Mouse (Mus musculus) ES-E14 (cell line): ENCODE data around the gene Lin7a. TPM values are rescaled to one million over a fixed set of nuclear protein-coding genes. Genes with fewer than 3 reads are reported as not detected.
A peak's percentile ranks its signal among the peaks of the same experiment; 100 is the strongest.

Source experiments
- DNase-seq: peaks from one replicate; pipeline ENCODE4 v3.0.0-alpha.2; 2013; ENCODE audit warnings: low read depth, low spot score
- H3K27ac ChIP-seq: 2 replicates; pipeline ENCODE4 v1.5.1; 2012; ENCODE audit warnings: low read depth, mild to moderate bottlenecking, low read length, moderate library complexity, mixed read lengths; ENCODE audit not compliant: poor library complexity, insufficient read depth, severe bottlenecking
- H3K36me3 ChIP-seq: 2 replicates; pipeline ENCODE4 v1.6.1; 2012; ENCODE audit warnings: mild to moderate bottlenecking, low read length, moderate library complexity, mixed read lengths; ENCODE audit not compliant: control insufficient read depth, poor library complexity, insufficient read depth, severe bottlenecking
- H3K4me1 ChIP-seq, 2 experiments: fragments of 150-350 bp in 1 of 2; sonication (generic) in 1 of 2; 2 replicates each; pipeline ENCODE4 v1.6.1; 2012; ENCODE audit warnings: low read length in 2 of 2, mild to moderate bottlenecking in 1 of 2, mixed read lengths in 1 of 2; ENCODE audit not compliant: control insufficient read depth in 2 of 2, insufficient read depth in 2 of 2, poor library complexity in 1 of 2
- H3K4me3 ChIP-seq, 2 experiments: fragments of 150-350 bp in 1 of 2; sonication (generic) in 1 of 2; 2 replicates each; pipeline ENCODE4 v1.5.1; 2012; ENCODE audit warnings: low read length in 2 of 2, low read depth in 1 of 2, mild to moderate bottlenecking in 1 of 2, mixed read lengths in 1 of 2; ENCODE audit not compliant: insufficient read depth in 1 of 2, poor library complexity in 1 of 2, severe bottlenecking in 1 of 2
- H3K9ac ChIP-seq: 2 replicates; pipeline ENCODE4 v1.6.1; 2012; ENCODE audit warnings: low read depth, mild to moderate bottlenecking, low read length, mixed read lengths; ENCODE audit not compliant: poor library complexity, insufficient read depth, severe bottlenecking
- H3K9me3 ChIP-seq: fragments of 150-350 bp; sonication (generic); 2 replicates; pipeline ENCODE4 v1.6.1; 2012; ENCODE audit warnings: low read depth, mild to moderate bottlenecking, low read length; ENCODE audit not compliant: control insufficient read depth, insufficient read depth
- CHD2 ChIP-seq: IDR thresholded peaks from 2 replicates; pipeline ENCODE4 v1.6.1; 2014; ENCODE audit warnings: mild to moderate bottlenecking, low read depth, low read length, inconsistent platforms
- HCFC1 ChIP-seq: IDR thresholded peaks from 2 replicates; pipeline ENCODE4 v1.6.1; 2012; ENCODE audit warnings: low read length, inconsistent platforms, borderline replicate concordance; ENCODE audit not compliant: insufficient read depth
- MAFK ChIP-seq: IDR thresholded peaks from 2 replicates; pipeline ENCODE4 v1.6.1; 2014; ENCODE audit warnings: mild to moderate bottlenecking, low read depth, low read length, inconsistent platforms; ENCODE audit not compliant: insufficient read depth
- ZC3H11A ChIP-seq: IDR thresholded peaks from 2 replicates; pipeline ENCODE4 v1.6.1; 2012; ENCODE audit warnings: low read depth, mild to moderate bottlenecking, inconsistent platforms, low read length, borderline replicate concordance
- ZNF384 ChIP-seq: IDR thresholded peaks from 2 replicates; pipeline ENCODE4 v1.6.1; 2012; ENCODE audit warnings: low read depth, low read length, inconsistent platforms
- in situ Hi-C, 2 experiments: fragments of 600-800 bp; cut with MboI; formaldehyde crosslinking; loops; one replicate each; pipeline ENCODE4 v1.15.1; 2025; ENCODE audit warnings: low sequenced_read_pairs in 2 of 2, inconsistent platforms in 1 of 2; ENCODE audit not compliant: unreplicated experiment in 2 of 2
- total RNA-seq: library from RNA; depleted of rRNA; stranded (reverse); fragments of 300-350 nt; gene quantifications from 2 replicates; pipeline ENCODE4 v1.2.3, GENCODE M21; 2012

Gene Lin7a
- total RNA-seq, 1 experiment: 0.09 TPM

DNA sequence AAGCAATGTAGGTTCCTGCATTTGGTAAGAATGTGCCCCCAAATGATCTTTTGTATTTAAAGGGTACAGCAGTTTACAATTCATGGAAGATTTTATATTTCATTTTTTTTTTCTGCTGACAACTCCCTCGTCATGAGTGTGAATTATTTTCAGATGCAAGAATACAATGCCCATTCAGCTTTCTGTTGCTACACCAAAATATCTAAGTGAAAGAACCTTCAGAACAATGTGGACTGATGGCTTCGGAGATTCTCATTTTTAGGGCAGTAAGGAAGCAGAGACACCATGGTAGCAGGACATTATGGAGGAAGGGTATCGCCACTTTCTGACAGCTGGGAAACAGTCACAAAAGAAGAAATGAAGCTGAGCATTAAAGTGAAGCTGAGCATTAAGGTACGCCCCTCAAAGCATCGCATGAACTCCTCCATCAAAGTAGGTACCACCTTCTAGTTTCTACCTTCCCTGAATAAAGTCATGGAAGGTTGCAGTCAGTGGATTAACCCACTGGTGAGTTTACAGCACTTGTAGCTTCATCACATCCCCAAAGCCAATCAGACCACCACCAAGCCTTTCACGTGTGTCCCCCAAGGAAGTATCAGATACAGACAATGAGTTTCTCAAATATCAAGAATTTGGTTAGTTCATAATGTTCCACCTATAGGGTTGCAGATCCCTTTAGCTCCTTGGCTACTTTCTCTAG lies 16.0 kb upstream of the Lin7a start:
- H3K36me3 ChIP-seq: no peaks in the 10 kb centered on the region
- DNase-seq: no peak
- H3K27ac ChIP-seq: no peak overlapping the region
- no peaks in the 10 kb centered on the region for H3K4me1 ChIP-seq
- TF ChIP-seq HCFC1 (no peak), ZNF384 (no peak), ZC3H11A (no peak), MAFK (no peak), CHD2 (no peak)
- in situ Hi-C loops: no loop called here
- no peaks in the 10 kb centered on the region for H3K9me3 ChIP-seq
- no peak overlapping the region for H3K9ac ChIP-seq
- H3K4me3 ChIP-seq: no peak overlapping the region

GRCm38 (mm10) chr10:107256451-107256960 lies 15.0 kb upstream of the Lin7a start:
- TF ChIP-seq ZC3H11A: no peak
- no peak for TF ChIP-seq MAFK
- TF ChIP-seq HCFC1: no peak
- TF ChIP-seq ZNF384: no peak
- TF ChIP-seq CHD2: no peak
- Histone ChIP-seq H3K9ac (no peak overlapping the region), H3K4me3 (no peak overlapping the region), H3K4me1 (no peaks in the 10 kb centered on the region), H3K9me3 (no peaks in the 10 kb centered on the region), H3K27ac (no peak overlapping the region), H3K36me3 (no peaks in the 10 kb centered on the region)
- no peak for DNase-seq
- in situ Hi-C loops: no loop called here

DNA sequence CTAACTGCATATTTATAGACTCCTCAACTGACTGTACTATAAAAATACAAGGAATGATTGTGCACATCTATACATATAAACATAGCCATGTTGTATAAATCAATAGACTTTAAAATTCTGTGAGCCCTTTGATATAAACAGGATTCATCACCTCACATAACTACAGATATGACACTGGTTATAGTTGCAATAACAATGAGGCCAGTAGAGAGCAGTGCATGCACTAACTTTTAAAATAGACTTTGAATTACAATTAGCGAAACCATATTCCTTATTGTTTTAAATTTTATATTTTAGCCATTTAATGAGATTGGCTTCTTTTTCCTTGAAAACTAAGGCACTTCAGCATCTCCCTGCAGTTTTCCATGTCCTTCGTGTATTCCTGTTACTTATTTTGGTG lies 11.1 kb upstream of the Lin7a start:
- no peak overlapping the region for H3K27ac ChIP-seq
- no peaks in the 10 kb centered on the region for H3K9me3 ChIP-seq
- H3K4me3 ChIP-seq: no peak overlapping the region
- no peaks in the 10 kb centered on the region for H3K36me3 ChIP-seq
- no peak for TF ChIP-seq ZNF384
- TF ChIP-seq MAFK: no peak
- no peak for TF ChIP-seq HCFC1
- no peak for TF ChIP-seq CHD2
- no peak for TF ChIP-seq ZC3H11A
- H3K9ac ChIP-seq: no peak overlapping the region
- no peak for DNase-seq
- no peaks in the 10 kb centered on the region for H3K4me1 ChIP-seq
- in situ Hi-C loops: no loop called here

GRCm38 (mm10) chr10:107272131-107272803 lies 781 bp downstream of the Lin7a start:
- H3K4me1 ChIP-seq: no peaks in the 10 kb centered on the region
- DNase-seq: peak; percentile 21
- no peak overlapping the region for H3K27ac ChIP-seq
- peak overlapping the region; percentile 1; the same call in 1 of the 2 replicates for H3K9ac ChIP-seq
- no peaks in the 10 kb centered on the region for H3K9me3 ChIP-seq
- H3K4me3 ChIP-seq: peak overlapping the region; percentile 64 to 70
- H3K36me3 ChIP-seq: no peaks in the 10 kb centered on the region
- TF ChIP-seq CHD2: no peak
- TF ChIP-seq HCFC1: no peak
- TF ChIP-seq ZC3H11A: no peak
- TF ChIP-seq MAFK: no peak
- no peak for TF ChIP-seq ZNF384
- in situ Hi-C loops: no loop called here
